Mouse (Mus musculus): ENCODE data around the gene Olfr465-ps1.

Gene Olfr465-ps1

DNA sequence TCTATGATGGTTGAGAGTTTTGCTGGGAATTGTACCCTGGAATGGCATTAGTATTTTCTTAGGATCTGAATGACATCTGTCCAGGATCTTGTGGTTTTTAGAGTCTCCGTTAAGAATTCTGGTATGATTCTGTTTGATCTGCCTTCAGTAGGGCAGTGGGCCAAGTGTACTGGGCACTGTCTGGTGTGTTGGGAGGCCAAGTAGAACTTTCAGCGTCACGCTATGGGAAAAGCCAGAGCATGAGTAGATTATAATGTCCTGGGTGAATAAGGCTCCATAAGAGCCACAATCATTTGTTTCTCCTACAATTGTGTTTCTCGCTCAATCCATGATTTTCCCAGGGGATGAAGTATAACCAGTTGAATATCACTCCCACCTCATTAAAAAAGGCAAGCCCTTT lies at the start of gene Olfr465-ps1:
TSS of gene Olfr465-ps1 (plus strand) at position 301 of the 400 bp plus-strand sequence.
- DNase-seq: no peak

DNA sequence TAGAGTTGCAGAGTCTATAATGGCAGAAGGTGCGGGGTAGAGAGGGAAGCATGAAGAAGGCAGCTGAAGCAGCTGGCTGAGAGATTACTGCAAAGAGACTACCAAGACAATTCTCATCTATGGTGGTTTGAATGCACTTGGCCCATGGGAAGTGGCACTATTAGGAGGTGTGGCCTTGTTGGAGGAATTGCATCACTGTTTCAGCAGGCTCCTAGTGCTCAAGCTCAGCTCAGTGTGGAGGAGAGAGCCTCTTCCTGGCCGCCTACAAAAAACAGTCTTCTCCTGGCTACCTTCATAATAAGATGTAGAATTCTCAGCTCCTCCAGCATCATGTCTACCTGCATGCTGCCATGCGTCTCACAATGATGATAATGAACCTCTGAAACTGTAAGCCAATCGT lies 42.0 kb upstream of the Olfr465-ps1 start:
- DNase-seq: no peak

DNA sequence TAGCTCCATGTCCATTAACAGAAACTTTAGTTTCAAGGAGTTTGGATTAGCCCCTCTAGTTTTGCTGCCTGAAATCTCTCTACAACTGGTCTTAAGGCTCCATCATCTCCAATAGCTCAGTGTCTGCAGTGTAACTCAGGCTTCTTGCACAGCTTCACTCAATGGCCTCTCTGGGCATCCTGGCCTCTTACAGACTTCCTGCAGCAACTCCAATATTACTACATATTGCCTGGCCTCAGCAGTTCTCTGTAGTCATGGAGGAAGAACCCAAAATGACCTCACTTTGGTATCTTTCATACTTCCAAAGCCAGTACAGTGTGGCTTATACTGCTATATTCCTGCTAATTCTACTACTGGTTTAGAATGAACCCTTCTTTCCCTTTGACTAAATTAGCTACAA lies 40.9 kb upstream of the Olfr465-ps1 start:
- no peak for DNase-seq

DNA sequence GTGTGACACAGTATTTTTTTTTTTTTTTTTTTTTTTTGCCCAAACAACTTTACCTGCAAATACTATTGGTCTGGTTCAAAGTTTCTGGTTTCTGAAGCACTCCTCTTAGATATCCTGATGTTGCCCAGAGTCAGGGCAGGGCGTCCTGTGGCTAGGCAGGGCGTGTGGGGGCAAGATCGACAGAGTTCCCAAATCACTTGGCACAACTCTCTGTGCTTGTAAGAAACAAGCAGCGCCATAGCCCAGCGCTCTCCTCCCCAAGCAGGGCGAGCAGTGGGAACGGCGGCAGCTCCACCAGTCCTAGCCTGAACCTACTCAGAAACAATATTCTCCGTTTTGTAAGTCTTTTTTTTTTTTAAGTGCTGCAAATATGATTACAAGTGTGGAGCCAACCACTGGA lies 37.2 kb upstream of the Olfr465-ps1 start:
- no peak for DNase-seq

DNA sequence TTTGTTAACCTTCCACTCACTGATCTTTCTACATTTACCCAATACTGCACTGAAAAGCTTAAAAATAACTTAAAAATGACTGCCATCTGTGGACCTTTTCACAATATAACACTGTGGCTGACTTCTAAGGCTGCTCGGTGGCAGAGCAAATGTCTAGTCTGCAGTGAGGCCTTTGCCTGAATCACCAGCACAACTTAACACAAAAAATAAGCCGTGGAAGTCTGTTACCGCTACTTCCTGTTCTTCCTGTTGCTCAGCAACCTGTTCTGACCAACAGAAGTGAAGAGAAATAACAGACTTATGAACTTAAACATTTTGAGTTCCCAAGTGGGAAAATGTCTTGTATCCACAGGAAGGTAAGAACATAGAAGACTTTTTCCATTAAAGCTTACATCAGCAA lies 36.7 kb upstream of the Olfr465-ps1 start:
- DNase-seq: no peak

DNA sequence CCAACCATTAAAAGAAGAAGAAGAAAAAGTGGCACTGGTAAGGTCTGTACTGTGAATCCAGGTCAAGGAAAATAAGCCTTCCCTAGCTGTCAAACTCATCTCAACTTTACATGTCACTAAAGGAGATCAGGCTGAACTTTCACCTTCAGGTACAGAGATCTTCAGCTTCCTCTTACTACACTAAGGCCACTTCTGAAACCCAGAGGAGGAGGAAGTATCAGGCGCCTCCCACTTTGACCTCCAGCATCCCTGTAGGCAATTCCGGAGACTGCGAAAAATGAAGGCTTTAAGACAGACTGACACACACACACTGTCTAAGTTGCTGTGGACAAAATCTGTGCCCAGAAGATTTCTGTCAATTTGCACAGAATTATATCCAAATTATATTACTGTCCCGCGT lies 25.9 kb upstream of the Olfr465-ps1 start:
- no peak for DNase-seq

DNA sequence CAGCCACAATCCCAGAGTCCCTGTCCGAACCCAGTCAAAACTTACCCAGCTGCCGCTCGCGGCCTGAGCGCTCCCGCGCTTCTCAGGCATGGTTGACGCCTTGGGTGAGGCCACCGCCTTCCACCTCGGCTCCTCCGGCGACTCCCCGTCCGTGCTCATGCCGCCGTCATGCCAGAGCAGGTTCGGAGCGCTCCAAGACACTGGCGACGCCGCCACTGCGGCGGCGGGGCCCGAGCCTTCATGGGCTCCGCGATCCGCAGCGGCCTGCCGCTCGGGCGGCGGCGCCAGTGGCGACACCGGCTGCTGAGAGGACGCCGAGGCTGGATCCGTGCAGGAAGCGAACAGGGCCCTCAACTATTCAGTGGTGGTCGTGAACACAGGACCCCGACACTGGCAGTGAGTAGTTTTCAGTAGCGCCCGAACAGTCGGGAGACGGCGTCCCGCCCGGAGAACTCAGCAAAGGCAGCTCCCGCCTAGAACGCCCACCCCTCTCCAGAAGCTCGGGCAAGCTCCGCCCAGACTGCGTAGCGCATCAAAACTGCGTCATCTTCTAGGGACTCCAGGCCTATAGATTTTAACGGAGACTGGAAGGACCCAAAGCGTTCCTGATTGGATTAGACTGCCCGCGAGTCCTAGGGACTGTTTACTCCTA lies 25.3 kb upstream of the Olfr465-ps1 start, which contains the start of gene Mfsd14b:
TSS of gene Mfsd14b (minus strand) at position 517 of the 652 bp plus-strand sequence.
- peak; percentile 89 to 91 for DNase-seq

DNA sequence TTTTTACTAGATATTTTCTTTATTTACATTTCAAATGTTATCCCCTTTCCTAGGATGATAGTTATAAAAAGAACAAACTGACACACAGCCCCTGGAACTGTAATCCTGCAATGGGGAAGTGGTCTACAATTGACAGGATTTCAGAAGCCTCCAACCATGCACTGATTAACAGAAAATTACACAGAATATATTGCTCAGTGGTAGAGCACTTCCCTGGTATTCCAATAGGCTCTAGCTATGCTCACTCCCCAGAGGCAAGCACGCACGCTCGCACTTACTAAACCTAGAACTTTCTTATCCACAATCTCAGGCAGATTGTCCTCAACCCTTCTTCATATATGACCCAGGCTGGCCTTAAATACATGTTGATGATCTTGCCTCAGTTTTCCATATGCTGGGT lies 24.6 kb upstream of the Olfr465-ps1 start:
- peak in 1 of 2 experiments; percentile 8 for DNase-seq

DNA sequence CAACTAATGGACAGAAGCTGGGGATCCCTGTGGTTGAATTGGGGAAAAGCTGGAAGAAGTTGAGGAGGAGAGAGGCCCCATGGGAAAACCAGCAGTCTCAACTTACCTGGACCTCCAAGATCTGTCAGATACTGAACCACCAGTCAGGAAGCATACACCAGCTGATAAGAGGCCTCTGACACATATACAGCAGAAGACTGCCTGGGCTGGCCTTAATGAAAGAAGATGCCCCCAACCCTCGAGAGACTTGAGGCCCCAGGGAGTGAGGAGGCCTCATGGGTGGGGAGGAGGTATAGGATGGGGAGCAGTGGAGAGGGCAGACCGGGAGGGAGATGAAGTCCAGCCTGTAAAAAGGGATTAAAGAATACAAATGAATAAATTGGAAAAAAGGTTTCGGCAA lies 16.9 kb upstream of the Olfr465-ps1 start:
- DNase-seq: no peak

DNA sequence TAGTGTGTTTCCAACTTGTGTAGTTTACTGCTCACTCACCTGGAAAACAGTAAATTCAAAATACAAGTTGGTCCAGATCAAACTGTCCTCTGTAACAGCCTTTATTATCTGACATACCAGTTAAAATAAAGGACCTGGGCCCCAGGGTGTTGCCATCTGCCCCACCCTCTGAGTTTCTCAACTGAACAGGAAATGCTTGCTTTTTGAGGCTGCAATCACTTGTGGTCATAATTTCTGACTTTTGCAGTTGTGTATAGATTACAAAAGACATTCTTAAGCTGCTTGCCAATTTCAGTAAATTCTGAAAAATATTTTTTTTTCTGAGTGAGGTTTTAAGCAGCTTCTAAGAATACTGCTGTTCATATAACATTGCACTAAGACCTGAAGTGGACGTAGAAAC lies 15.8 kb upstream of the Olfr465-ps1 start:
- DNase-seq: no peak

DNA sequence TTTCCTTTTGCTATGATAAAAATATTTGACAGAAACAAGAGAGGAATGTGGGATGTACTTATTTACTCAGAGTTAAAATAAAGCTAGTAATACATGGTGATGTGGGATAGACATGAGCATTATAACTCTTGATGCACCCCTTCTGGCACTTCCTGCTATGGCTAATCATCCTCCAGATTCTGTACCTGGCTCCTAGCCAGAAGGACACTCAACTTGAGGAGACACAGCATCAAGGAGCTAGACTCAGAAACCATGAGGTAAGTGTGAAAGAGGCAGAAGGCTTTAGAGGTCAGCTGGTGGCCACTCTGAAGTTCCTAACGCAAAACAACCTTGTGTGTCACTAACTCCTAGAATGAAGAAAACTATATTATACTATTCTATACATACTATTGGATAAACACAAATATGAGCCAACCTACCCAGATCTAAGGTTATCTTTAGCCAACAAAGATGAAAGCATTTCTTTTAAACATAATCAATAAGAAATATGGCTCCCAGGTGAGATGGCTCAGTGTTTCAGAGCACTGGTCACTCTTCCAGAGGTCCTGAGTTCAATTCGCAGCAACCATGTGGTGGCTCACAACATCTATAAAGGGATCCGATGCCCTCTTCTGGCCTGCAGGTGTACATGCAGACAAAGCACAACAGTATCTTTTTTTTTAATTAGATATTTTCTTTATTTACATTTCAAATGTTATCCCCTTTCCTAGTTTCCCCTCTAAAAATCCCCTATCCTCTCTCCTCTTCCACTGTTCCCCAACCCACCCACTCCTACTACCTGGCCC lies 10.6 kb upstream of the Olfr465-ps1 start:
- DNase-seq: no peak

DNA sequence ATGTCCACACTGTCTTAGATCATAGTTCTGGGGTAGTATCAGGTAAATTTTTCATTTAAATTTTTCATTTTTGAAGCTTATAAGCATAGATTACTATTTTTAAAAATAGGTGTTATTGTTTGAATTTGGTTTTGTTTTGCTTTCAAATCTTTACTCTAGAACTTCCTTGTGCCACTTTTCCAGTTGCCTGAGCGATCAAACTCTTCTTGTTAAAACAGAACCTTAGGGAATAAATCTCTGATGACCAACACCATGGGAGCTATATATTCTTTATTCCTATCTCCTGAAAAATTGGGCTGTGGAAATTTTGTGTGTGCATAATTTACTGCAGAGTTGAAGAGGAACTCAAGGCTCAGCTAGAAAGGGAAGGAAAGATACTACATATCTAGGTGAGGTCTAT lies 12.1 kb downstream of the Olfr465-ps1 start, which contains the start of gene Olfr466:
TSS of gene Olfr466 (plus strand) at position 301 of the 400 bp plus-strand sequence.
- no peak for DNase-seq

DNA sequence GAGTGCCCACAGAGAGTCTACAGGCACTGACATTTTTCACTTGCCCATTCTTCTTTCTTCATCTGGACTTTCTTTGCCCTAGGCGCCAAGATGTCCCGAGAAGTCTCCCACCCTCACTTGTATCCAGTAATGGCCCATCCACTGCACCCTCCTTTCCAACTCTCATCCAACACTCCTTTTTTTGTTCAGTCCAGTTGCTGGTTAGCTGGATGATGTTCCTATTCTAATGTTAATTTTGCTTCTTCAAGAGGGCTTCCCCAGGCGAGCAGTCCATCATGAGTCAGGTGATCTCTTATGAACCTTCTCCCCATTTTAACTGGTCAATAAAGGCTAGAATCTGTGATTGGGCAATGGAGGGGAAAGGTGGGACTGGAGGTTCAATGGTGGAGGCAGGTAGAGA lies 36.2 kb downstream of the Olfr465-ps1 start:
- DNase-seq: no peak

DNA sequence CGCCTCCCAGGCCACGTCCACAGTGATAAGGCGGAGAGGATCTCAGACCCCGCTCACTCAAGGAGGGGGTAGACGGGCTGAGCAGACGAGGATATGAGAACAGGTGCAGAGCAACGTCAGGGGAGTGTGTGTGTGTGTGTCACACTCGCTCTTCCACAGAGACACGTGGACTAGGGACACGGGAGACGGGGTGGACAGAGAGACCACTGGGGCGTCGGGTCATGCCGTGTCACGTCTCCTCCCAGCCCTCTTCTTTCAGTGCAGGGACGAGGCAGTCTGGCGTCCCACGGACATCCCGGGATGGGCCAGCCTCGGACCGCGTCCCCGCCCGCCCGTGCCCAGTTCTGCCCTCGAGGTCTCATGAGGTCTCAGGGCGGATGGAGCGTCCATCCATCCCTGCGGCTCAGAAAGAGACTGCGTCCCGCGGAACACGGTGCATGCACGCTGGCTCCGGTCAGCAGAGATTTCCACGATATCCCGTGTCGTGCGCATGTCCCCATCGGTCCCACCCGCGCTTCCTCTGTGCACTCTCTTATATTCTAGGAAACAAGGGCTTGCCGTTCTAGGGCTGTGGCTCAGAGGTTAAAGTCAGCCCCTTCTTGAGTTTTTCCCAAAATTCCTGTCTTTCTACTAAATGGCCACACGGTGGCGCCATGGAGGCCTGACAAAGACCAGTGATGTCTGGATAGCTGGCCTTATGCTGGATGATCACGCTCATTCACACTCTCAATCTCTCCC lies 38.0 kb downstream of the Olfr465-ps1 start:
- DNase-seq: peak; percentile 4

DNA sequence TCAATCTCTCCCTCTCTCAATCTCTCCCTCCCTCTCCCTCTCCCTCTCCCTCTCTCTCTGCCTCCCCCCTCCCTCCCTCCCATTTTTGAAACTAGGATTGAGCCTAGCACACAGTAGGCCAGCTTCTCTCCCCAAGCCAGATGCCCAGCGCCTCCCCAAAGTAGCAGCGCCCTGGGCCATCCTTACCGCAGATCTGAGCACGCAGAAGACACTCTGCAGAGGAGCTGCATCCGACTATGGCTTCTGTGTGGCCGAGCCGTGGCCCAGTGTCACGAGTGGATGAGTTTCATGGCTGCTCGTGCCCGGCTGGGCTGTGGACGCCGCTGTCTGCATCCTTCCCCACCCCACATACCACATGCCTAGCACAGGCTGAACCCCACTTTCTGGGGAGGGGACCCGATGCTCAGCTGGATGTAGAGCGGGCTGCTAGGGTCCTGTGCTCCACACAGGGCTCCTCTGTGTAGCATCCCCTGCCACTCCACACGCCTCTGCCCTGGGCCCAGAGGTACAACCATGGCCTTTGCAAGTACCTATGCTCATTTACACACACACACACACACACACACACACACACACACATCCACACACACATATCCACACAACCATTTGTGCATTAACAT lies 38.7 kb downstream of the Olfr465-ps1 start:
- no peak for DNase-seq

Measured in cerebellum, postnatal 36 days (tissue).